Mouse (Mus musculus) CH12.LX (cell line): Measurements from ENCODE around the gene Neurl4. TPM values are rescaled to one million over a fixed set of nuclear protein-coding genes. Genes with fewer than 3 reads are reported as not detected.

Experiments used
- DNase-seq: peaks from one replicate; pipeline ENCODE4 v3.0.0-alpha.2; 2013; ENCODE audit errors: extremely low read depth
- H3K27ac ChIP-seq: 2 replicates; pipeline ENCODE4 v1.5.1; 2012; ENCODE audit warnings: low read depth, mild to moderate bottlenecking, control low read depth, moderate library complexity; ENCODE audit not compliant: insufficient read depth
- H3K27me3 ChIP-seq: replicated peaks from 2 replicates; pipeline ENCODE3; 2012; ENCODE audit warnings: inconsistent platforms
- H3K36me3 ChIP-seq, 2 experiments: replicated peaks in 1 of 2; 2 replicates each; pipeline versions ENCODE3 to v1.6.1; 2012; ENCODE audit warnings: inconsistent platforms in 1 of 2, low read length in 1 of 2, mild to moderate bottlenecking in 1 of 2, mixed read lengths in 1 of 2, moderate library complexity in 1 of 2; ENCODE audit not compliant: control insufficient read depth in 1 of 2, insufficient read depth in 1 of 2
- H3K4me1 ChIP-seq, 2 experiments: 2 replicates each; pipeline ENCODE4 v1.6.1; 2012; ENCODE audit warnings: inconsistent platforms in 1 of 2, moderate library complexity in 1 of 2; ENCODE audit not compliant: insufficient read depth in 2 of 2, control insufficient read depth in 1 of 2
- H3K4me2 ChIP-seq: 2 replicates; pipeline ENCODE4 v1.6.1; 2012; ENCODE audit warnings: low read depth, mild to moderate bottlenecking, control low read depth; ENCODE audit not compliant: poor library complexity, insufficient read depth, severe bottlenecking
- H3K4me3 ChIP-seq, 3 experiments: fragments of 150-350 bp in 1 of 3; sonication (generic) in 1 of 3; replicated peaks in 1 of 3; 2 replicates each; pipeline versions ENCODE3 to v1.5.1; 2011 to 2012; ENCODE audit warnings: low read depth in 2 of 3, low read length in 2 of 3, mild to moderate bottlenecking in 2 of 3, moderate library complexity in 2 of 3, control low read depth in 1 of 3, improper control_type of control experiment in 1 of 3, inconsistent platforms in 1 of 3, mixed read lengths in 1 of 3; ENCODE audit not compliant: poor library complexity in 1 of 3
- H3K79me2 ChIP-seq: replicated peaks from 2 replicates; pipeline ENCODE4 v1.6.1; 2012; ENCODE audit warnings: mild to moderate bottlenecking, moderate library complexity; ENCODE audit not compliant: control insufficient read depth, poor library complexity, insufficient read depth, severe bottlenecking; ENCODE audit errors: extremely low read depth
- H3K9ac ChIP-seq: 2 replicates; pipeline ENCODE4 v1.6.1; 2012; ENCODE audit warnings: low read depth, mild to moderate bottlenecking, control low read depth, moderate library complexity; ENCODE audit not compliant: insufficient read depth
- H3K9me3 ChIP-seq: replicated peaks from 2 replicates; pipeline ENCODE3; 2012; ENCODE audit warnings: low read length, inconsistent platforms, mixed read lengths
- CTCF ChIP-seq, 2 experiments: IDR thresholded peaks in 1 of 2; conservative IDR thresholded peaks in 1 of 2; 2 replicates each; pipeline ENCODE4 v1.5.1; 2011 to 2012; ENCODE audit warnings: low read depth in 2 of 2, low read length in 2 of 2, improper control_type of control experiment in 1 of 2, inconsistent platforms in 1 of 2, mild to moderate bottlenecking in 1 of 2, moderate library complexity in 1 of 2
- ETS1 ChIP-seq: conservative IDR thresholded peaks from 2 replicates; pipeline ENCODE4 v1.6.1; 2012; ENCODE audit warnings: low read depth, mild to moderate bottlenecking, inconsistent platforms, low read length, improper control_type of control experiment, moderate library complexity
- JUND ChIP-seq: conservative IDR thresholded peaks from 2 replicates; pipeline ENCODE4 v1.6.1; 2011; ENCODE audit warnings: low read depth, low read length, improper control_type of control experiment
- MAX ChIP-seq: IDR thresholded peaks from 2 replicates; pipeline ENCODE4 v1.6.1; 2011; ENCODE audit warnings: low read length, improper control_type of control experiment
- MXI1 ChIP-seq: IDR thresholded peaks from 2 replicates; pipeline ENCODE4 v1.6.1; 2011; ENCODE audit warnings: mild to moderate bottlenecking, low read depth, low read length, improper control_type of control experiment
- NELFE ChIP-seq: IDR thresholded peaks from 2 replicates; pipeline ENCODE4 v1.6.1; 2011; ENCODE audit warnings: low read depth, low read length, improper control_type of control experiment
- POLR2AphosphoS2 ChIP-seq: IDR thresholded peaks from 2 replicates; pipeline ENCODE4 v1.6.1; 2011; ENCODE audit warnings: low read depth, low read length, improper control_type of control experiment
- RCOR1 ChIP-seq: conservative IDR thresholded peaks from 2 replicates; pipeline ENCODE4 v1.6.1; 2012; ENCODE audit warnings: low read depth, mild to moderate bottlenecking, inconsistent platforms, low read length, improper control_type of control experiment
- SIN3A ChIP-seq: IDR thresholded peaks from 2 replicates; pipeline ENCODE4 v1.6.1; 2012; ENCODE audit warnings: low read length, improper control_type of control experiment, inconsistent platforms
- SMC3 ChIP-seq: IDR thresholded peaks from 2 replicates; pipeline ENCODE4 v1.6.1; 2011; ENCODE audit warnings: low read depth, low read length, improper control_type of control experiment
- TCF12 ChIP-seq: IDR thresholded peaks from 2 replicates; pipeline ENCODE4 v1.6.1; 2014; ENCODE audit warnings: low read depth, mild to moderate bottlenecking, inconsistent platforms, low read length, improper control_type of control experiment
- USF1 ChIP-seq: IDR thresholded peaks from 2 replicates; pipeline ENCODE4 v1.6.1; 2014; ENCODE audit warnings: low read depth, mild to moderate bottlenecking, inconsistent platforms, low read length, improper control_type of control experiment
- ZKSCAN1 ChIP-seq: IDR thresholded peaks from 2 replicates; pipeline ENCODE4 v1.6.1; 2012; ENCODE audit warnings: low read depth, inconsistent platforms, low read length, improper control_type of control experiment, borderline replicate concordance
- dilution Hi-C: fragments of 300-500 bp; cut with MboI; formaldehyde crosslinking; loops from 2 replicates; pipeline ENCODE4 v1.14.3; 2020; ENCODE audit warnings: low sequenced_read_pairs; ENCODE audit not compliant: extremely low pct_unique_long_range_greater_than_20kb, extremely low pct_ligation_motif_present
- in situ Hi-C: fragments of 300-500 bp; cut with MboI; formaldehyde crosslinking; loops from 3 replicates; pipeline ENCODE4 v1.14.3; 2019; ENCODE audit warnings: low sequenced_read_pairs, low pct_ligation_motif_present, low pct_unique_long_range_greater_than_20kb, mixed read lengths
- polyA plus RNA-seq: library from polyadenylated mRNA; unstranded; fragments of >175 nt; gene quantifications from 2 replicates; pipeline ENCODE4 v1.2.1, GENCODE M21; 2012; ENCODE audit warnings: low read depth; ENCODE audit not compliant: insufficient read length
- total RNA-seq, 2 experiments: library from RNA; depleted of rRNA; stranded (reverse); fragments of 300-350 nt in 1 of 2; fragments of >200 nt in 1 of 2; gene quantifications; 2 replicates each; pipeline ENCODE4 v1.2.3; 2012 to 2014

Neurl4 gene
- total and polyA plus RNA-seq, 3 experiments: 21.4 to 51.0 (median 40.1) TPM

DNA sequence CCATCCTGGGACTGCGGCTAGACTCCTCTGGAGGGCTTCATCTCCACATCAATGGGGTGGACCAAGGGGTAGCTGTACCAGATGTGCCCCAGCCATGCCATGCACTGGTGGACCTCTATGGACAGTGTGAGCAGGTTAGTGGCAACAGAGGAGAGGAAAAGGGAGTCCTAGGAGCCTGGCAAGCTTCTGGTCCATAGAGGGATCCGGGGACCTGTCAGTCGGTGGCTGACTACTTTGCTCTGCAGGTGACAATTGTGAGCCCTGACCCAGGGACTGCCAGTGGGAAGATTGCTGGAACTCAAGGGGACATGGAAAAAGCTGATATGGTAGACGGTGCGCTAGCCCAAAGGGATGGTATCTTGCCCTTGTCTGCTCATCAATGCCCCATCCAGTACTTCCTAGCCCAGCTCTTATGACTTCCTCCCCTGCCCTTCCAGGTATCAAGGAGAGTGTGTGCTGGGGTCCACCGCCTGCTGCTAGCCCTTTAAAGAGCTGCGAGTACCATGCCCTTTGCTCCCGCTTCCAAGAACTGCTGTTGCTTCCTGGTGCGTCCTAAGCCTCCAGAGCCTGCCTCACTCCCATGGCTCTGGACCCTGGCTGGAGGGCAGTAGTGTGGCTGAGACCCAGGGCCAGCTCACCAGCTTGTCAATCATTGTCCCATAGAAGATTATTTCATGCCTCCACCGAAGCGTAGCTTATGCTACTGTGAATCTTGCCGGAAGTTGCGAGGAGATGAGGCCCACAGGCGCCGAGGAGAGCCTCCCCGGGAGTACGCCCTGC, 10.1 kb downstream of the Neurl4 start:
- dilution Hi-C loops: no loop called here
- in situ Hi-C loops: no loop called here

DNA sequence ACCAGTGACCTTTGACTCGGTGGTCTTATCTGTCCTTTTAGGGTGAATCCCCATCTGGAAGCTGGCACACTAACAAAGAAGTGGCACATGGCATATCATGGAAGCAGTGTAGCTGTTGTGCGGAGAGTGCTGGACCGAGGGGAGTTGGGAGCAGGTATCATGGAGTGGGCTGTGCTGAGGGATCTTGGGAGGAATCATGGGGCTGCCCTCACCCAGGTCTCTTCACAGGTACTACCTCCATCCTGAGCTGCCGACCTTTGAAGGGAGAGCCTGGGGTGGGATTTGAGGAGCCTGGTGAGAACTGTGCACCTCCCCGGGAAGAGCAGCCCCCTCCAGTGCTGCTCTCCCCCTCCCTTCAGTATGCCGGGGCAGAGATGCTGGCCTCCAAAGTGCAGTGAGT, 10.8 kb downstream of the Neurl4 start:
- in situ Hi-C loops: no loop called here
- no peaks in the 10 kb centered on the region for H3K27me3 ChIP-seq
- H3K4me2 ChIP-seq: no peak overlapping the region
- dilution Hi-C loops: no loop called here
- no peak overlapping the region for H3K27ac ChIP-seq
- no peak for TF ChIP-seq JUND
- TF ChIP-seq NELFE: no peak
- TF ChIP-seq MAX: no peak
- TF ChIP-seq POLR2AphosphoS2: no peak
- TF ChIP-seq SIN3A: no peak
- no peak for TF ChIP-seq CTCF (conservative IDR thresholded peaks at IDR 0.05 in 1 of 2, IDR thresholded peaks at IDR 0.05 in 1 of 2; ENCODE audit: low read depth in 2 of 2, low read length in 2 of 2)
- no peak for TF ChIP-seq ETS1
- no peak for TF ChIP-seq MXI1
- no peak for TF ChIP-seq TCF12
- no peak for TF ChIP-seq SMC3
- no peak for TF ChIP-seq USF1
- H3K79me2 ChIP-seq: peaks cover 8% of the 10 kb centered on the region
- H3K36me3 ChIP-seq: peaks cover 83 to 94% of the 10 kb centered on the region in 2 experiments
- no peaks in the 10 kb centered on the region for H3K9me3 ChIP-seq
- H3K9ac ChIP-seq: no peak overlapping the region
- no peak for DNase-seq
- no peak overlapping the region for H3K4me3 ChIP-seq
- H3K4me1 ChIP-seq: peaks cover 14 to 34% of the 10 kb centered on the region in 2 experiments; a peak in 3 of 4 replicates

More for the DNA sequence above, 10.1 kb downstream of the Neurl4 start:
- DNase-seq: no peak
- no peak overlapping the region for H3K4me3 ChIP-seq
- no peak overlapping the region for H3K4me2 ChIP-seq
- H3K4me1 ChIP-seq: peaks cover 11 to 27% of the 10 kb centered on the region in 2 experiments; a peak in 3 of 4 replicates
- no peak overlapping the region for H3K27ac ChIP-seq
- TF ChIP-seq CTCF (conservative IDR thresholded peaks at IDR 0.05 in 1 of 2, IDR thresholded peaks at IDR 0.05 in 1 of 2; ENCODE audit: low read depth in 2 of 2, low read length in 2 of 2) (no peak), RCOR1 (no peak), JUND (no peak), ZKSCAN1 (no peak), ETS1 (no peak)
- no peak overlapping the region for H3K9ac ChIP-seq
- peaks cover 84 to 94% of the 10 kb centered on the region in 2 experiments for H3K36me3 ChIP-seq
- no peaks in the 10 kb centered on the region for H3K9me3 ChIP-seq
- peaks cover under 1% of the 10 kb centered on the region; the same call in 1 of the 2 replicates for H3K79me2 ChIP-seq
- no peaks in the 10 kb centered on the region for H3K27me3 ChIP-seq
